Mouse (Mus musculus) embryo, embryonic 11.5 days (tissue): ENCODE measurements around the gene S100a2.

Experiments used
- DNase-seq: peaks from one replicate; pipeline ENCODE4 v3.0.0-alpha.2; 2012; ENCODE audit warnings: low read depth, low spot score

The S100a2 gene

GRCm38 (mm10) chr3:90596810-90597209, 6.8 kb downstream of the S100a2 start:
- DNase-seq: no peak

GRCm38 (mm10) chr3:90597736-90598135, 7.7 kb downstream of the S100a2 start:
- DNase-seq: no peak

GRCm38 (mm10) chr3:90598212-90598611, 8.2 kb downstream of the S100a2 start:
- no peak for DNase-seq

GRCm38 (mm10) chr3:90599401-90599800, 9.4 kb downstream of the S100a2 start:
- DNase-seq: no peak

GRCm38 (mm10) chr3:90600036-90600435, 10.0 kb downstream of the S100a2 start:
- DNase-seq: no peak

- DNase-seq: no peak
Measured at GRCm38 (mm10) chr3:90600458-90601195, 10.6 kb downstream of the S100a2 start.

GRCm38 (mm10) chr3:90601486-90602110, 11.6 kb downstream of the S100a2 start, which contains the start of gene Gm42674:
Gene Gm42674, plus strand, starts transcription at chr3:90601904.
- no peak for DNase-seq

- DNase-seq: no peak
Measured at GRCm38 (mm10) chr3:90603623-90604022, 13.6 kb downstream of the S100a2 start, which contains the start of gene S100a4. Gene S100a4, plus strand, starts transcription at chr3:90603771.

GRCm38 (mm10) chr3:90604416-90604815, 14.4 kb downstream of the S100a2 start:
- DNase-seq: no peak

GRCm38 (mm10) chr3:90605049-90605448, 15.0 kb downstream of the S100a2 start:
- DNase-seq: no peak

- DNase-seq: no peak
Measured at GRCm38 (mm10) chr3:90605736-90606135, 15.7 kb downstream of the S100a2 start.

GRCm38 (mm10) chr3:90606185-90606584, 16.1 kb downstream of the S100a2 start:
- no peak for DNase-seq

- no peak for DNase-seq
Measured at GRCm38 (mm10) chr3:90607361-90607760, 17.3 kb downstream of the S100a2 start.

- no peak for DNase-seq
Measured at GRCm38 (mm10) chr3:90608223-90608622, 18.2 kb downstream of the S100a2 start, which contains the start of gene S100a5. Gene S100a5, plus strand, starts transcription at chr3:90608523.

- DNase-seq: no peak
Measured at GRCm38 (mm10) chr3:90609102-90609501, 19.1 kb downstream of the S100a2 start.

GRCm38 (mm10) chr3:90611494-90611893, 21.4 kb downstream of the S100a2 start:
- DNase-seq: no peak

GRCm38 (mm10) chr3:90612061-90612460, 22.0 kb downstream of the S100a2 start:
- no peak for DNase-seq

GRCm38 (mm10) chr3:90612728-90613291, 22.8 kb downstream of the S100a2 start, which contains the start of gene S100a6:
Gene S100a6, plus strand, starts transcription at chr3:90612882.
- peak; percentile 43 for DNase-seq

GRCm38 (mm10) chr3:90613461-90614147, 23.6 kb downstream of the S100a2 start:
- DNase-seq: no peak

GRCm38 (mm10) chr3:90614148-90614530, 24.1 kb downstream of the S100a2 start:
- no peak for DNase-seq

- no peak for DNase-seq
Measured at GRCm38 (mm10) chr3:90614611-90615251, 24.7 kb downstream of the S100a2 start.
